Mouse (Mus musculus) heart, embryonic 13.5 days (tissue): ENCODE measurements at regions not wholly inside any gene's neighbourhood (a gene's known extent, or its start where the extent isn't known, plus 50 kb on each side); places are given as distances from the start of the nearest gene placed in this dataset.

Source experiments
- ATAC-seq: fragments of 200-750 bp; cut with Nextera tagmentation; 2 replicates; pipeline ENCODE4 v1.8.0; 2017; ENCODE audit warnings: moderate TSS enrichment; ENCODE audit not compliant: insufficient number of reproducible peaks, low FRiP score, low TSS enrichment; ENCODE audit errors: extremely low read depth
- H3K27ac ChIP-seq: fragments of 300-500 bp; sonication (generic); replicated peaks from 2 replicates; pipeline ENCODE4 v1.5.1; 2015; ENCODE audit warnings: moderate library complexity, mild to moderate bottlenecking, inconsistent platforms
- H3K27me3 ChIP-seq: fragments of 300-500 bp; sonication (generic); replicated peaks from 2 replicates; pipeline ENCODE4 v1.6.1; 2015; ENCODE audit warnings: mild to moderate bottlenecking, inconsistent platforms
- H3K36me3 ChIP-seq: fragments of 300-500 bp; sonication (generic); 2 replicates; pipeline ENCODE4 v1.6.1; 2015; ENCODE audit warnings: mild to moderate bottlenecking, inconsistent platforms
- H3K4me1 ChIP-seq: fragments of 300-500 bp; sonication (generic); 2 replicates; pipeline ENCODE4 v1.6.1; 2015; ENCODE audit warnings: inconsistent platforms
- H3K4me2 ChIP-seq: fragments of 300-500 bp; sonication (generic); 2 replicates; pipeline ENCODE4 v1.6.1; 2015; ENCODE audit warnings: inconsistent platforms, mild to moderate bottlenecking, moderate library complexity
- H3K4me3 ChIP-seq: fragments of 300-500 bp; sonication (generic); 2 replicates; pipeline ENCODE4 v1.5.1; 2015; ENCODE audit warnings: moderate library complexity, mild to moderate bottlenecking, inconsistent platforms
- H3K9ac ChIP-seq: fragments of 300-500 bp; sonication (generic); 2 replicates; pipeline ENCODE4 v1.6.1; 2015; ENCODE audit warnings: inconsistent platforms, mild to moderate bottlenecking, moderate library complexity
- H3K9me3 ChIP-seq: fragments of 300-500 bp; sonication (generic); 2 replicates; pipeline ENCODE4 v1.6.1; 2016; ENCODE audit warnings: inconsistent platforms
- WGBS: fragments of 180-500 bp; shearing (Covaris S2); methylation state at CpG from one replicate; pipeline ENCODE4 v1.1.7; 2015; ENCODE audit warnings: mixed read lengths; 5-methylcytosine and 5-hydroxymethylcytosine counted together

DNA sequence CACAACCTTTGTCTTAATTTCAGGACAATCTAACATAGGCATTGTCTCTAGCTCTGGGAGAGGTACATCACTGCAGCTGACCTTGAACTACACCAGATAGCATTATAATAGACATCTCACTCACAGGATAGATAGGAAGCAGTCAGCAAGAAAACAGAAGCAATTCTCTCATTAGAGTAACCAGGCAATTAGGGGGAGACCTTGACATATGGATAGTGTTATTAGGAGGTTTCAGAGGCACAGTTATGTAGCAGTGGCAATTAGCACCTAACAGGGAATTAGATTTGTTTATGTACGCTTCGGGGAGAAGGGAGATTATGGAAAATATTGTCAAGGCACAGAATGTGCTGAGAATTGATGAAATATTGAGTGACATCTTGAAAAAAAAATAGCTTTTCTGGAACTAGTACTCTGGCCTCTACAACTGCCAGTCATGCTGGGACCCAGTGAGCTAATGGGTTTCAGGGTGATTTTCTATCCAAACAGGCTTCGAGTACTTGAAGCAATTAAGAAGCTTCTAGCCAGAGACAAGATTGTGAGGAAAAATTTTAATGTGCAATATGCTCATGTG, 216.8 kb upstream of the Aco1 start:
- Histone ChIP-seq H3K4me3 (no peak overlapping the region), H3K27ac (no peak overlapping the region), H3K9ac (no peak overlapping the region), H3K27me3 (no peaks in the 10 kb centered on the region), H3K36me3 (no peaks in the 10 kb centered on the region), H3K4me2 (no peak overlapping the region), H3K4me1 (no peaks in the 10 kb centered on the region), H3K9me3 (no peaks in the 10 kb centered on the region)
- no peak for ATAC-seq
- 75% methylated on average over 3 of the region's 3 CpGs for WGBS

DNA sequence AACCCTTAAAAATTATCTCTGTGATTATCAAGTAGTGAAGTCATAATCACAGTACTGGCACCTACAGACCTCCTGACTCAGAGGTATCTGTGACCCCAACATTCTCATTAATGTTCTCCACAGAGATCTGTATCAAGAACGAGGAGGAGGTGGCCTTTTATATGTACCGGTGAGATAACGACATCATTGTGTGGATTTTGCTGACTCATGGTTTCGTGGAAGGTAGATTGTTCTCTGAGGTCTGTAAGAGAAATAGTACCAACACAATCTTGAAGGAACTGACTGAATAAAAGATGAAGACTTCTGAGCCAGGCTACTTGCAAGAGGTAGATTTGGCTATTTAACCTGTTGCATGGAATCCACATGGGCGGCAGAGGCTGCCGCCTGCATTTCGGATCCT, 216.3 kb upstream of the Aco1 start:
- H3K4me2 ChIP-seq: no peak overlapping the region
- H3K4me3 ChIP-seq: no peak overlapping the region
- H3K27me3 ChIP-seq: no peaks in the 10 kb centered on the region
- no peaks in the 10 kb centered on the region for H3K36me3 ChIP-seq
- no peak overlapping the region for H3K27ac ChIP-seq
- ATAC-seq: no peak
- no peaks in the 10 kb centered on the region for H3K4me1 ChIP-seq
- 85% methylated on average over 7 of the region's 7 CpGs for WGBS
- H3K9me3 ChIP-seq: no peaks in the 10 kb centered on the region
- H3K9ac ChIP-seq: no peak overlapping the region

DNA sequence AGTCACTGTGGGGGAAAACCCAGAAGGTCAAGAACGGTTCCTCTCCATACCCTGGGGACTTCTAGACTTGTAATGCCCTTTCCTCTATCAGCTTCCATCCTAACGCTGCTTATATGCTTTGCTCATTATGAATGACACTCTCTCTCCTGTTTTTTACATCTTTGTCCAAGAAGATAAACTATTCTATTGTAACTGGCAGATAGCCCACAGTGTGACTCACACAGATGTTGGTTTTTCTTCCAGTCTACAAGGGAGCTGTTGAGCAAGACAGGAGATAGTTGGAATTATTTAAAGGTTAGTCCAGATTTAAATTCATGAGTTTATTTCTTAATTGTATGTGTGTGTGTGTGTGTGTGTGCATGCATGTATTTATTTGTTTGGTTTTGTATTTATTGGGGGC, 214.4 kb upstream of the Aco1 start:
- H3K4me3 ChIP-seq: no peak overlapping the region
- no peak overlapping the region for H3K27ac ChIP-seq
- H3K4me2 ChIP-seq: no peak overlapping the region
- H3K4me1 ChIP-seq: no peaks in the 10 kb centered on the region
- no peak for ATAC-seq
- 70% methylated on average over 2 of the region's 2 CpGs for WGBS
- no peaks in the 10 kb centered on the region for H3K9me3 ChIP-seq
- H3K27me3 ChIP-seq: no peaks in the 10 kb centered on the region
- H3K9ac ChIP-seq: no peak overlapping the region
- no peaks in the 10 kb centered on the region for H3K36me3 ChIP-seq

DNA sequence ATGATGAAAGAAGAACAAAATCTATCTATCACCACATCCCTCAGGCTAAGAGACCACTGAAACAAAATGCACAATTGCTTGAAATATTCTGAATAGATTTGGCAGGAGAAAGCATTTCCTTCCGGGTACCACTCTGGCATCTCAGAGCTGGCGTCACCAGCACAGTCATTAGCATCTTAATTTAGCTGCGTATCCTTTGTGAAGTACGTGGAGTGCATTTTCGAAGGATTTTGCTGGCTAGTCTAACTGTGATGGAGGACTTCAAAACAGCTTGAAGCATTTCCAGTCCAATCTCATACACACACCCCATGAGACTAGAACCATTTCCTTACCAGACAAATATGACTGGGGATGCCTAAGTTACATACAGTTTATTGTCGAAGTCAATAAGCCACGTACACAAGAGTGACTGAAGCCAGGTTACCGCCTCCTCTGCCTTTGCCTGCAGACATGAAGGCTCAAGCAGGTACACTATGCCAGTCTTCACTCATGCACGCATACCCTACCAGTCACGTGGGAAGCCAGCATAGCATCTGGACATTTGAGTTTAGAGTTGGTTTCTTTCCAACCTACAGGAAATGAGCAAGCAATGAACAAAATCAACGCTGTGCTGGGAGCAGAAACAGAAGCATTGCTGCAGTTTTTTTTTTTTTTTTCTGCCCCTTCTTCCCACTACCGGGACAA, 208.7 kb upstream of the Aco1 start:
- ATAC-seq: no peak
- 79% methylated on average over 12 of the region's 12 CpGs for WGBS
- H3K4me3 ChIP-seq: no peak overlapping the region
- H3K27me3 ChIP-seq: no peaks in the 10 kb centered on the region
- H3K27ac ChIP-seq: no peak overlapping the region
- no peak overlapping the region for H3K9ac ChIP-seq
- H3K4me1 ChIP-seq: no peaks in the 10 kb centered on the region
- H3K9me3 ChIP-seq: no peaks in the 10 kb centered on the region
- no peak overlapping the region for H3K4me2 ChIP-seq
- no peaks in the 10 kb centered on the region for H3K36me3 ChIP-seq

DNA sequence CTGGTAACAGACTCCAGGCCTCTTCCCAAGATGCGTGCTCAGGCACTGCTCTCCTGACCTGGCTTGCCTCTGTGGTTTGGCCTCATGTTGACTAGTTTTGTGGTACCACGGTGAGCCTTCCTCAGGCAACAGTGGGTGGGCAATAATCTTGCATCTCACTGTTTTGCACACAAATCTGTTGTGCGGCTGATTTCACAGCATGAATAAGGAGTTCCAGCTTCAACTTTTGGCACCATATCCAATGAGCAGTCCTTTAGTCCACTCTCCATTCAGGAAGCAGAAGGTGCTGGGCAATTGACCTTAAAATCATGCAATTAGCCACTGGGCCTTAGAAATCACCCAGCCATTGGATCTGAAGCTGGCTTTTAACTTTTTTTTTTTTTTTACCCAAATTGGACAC, 184.2 kb upstream of the Aco1 start:
- H3K9me3 ChIP-seq: 0 out of 2 replicates have a peak, but pooled peaks cover 4% of the 10 kb centered on the region
- no peaks in the 10 kb centered on the region for H3K36me3 ChIP-seq

DNA sequence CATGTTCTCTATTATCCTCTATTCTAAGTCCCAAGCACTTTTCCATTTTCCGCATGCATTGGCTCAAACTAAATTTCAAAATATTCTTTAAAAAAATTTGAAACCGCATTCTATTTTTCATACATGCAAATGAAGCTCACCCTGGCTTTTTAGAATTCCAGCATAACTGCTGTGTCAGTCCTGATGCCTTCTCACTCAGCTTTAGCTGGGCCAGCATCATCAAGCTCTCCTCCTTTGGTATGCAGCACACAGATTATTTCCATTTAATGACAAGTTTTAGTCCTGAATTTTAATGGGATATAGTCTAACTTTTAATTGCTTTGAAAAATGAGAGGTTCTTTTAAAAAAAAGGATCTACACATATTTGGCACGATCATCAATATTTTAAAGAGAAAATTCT, 174.9 kb upstream of the Aco1 start:
- no peaks in the 10 kb centered on the region for H3K36me3 ChIP-seq
- H3K9me3 ChIP-seq: no peaks in the 10 kb centered on the region
- H3K4me2 ChIP-seq: no peak overlapping the region
- H3K27me3 ChIP-seq: no peaks in the 10 kb centered on the region
- no peak overlapping the region for H3K27ac ChIP-seq
- no peaks in the 10 kb centered on the region for H3K4me1 ChIP-seq
- 75% methylated on average over 3 of the region's 3 CpGs for WGBS
- no peak for ATAC-seq
- no peak overlapping the region for H3K4me3 ChIP-seq
- H3K9ac ChIP-seq: no peak overlapping the region

More for the DNA sequence above, 184.2 kb upstream of the Aco1 start:
- Histone ChIP-seq H3K9ac (no peak overlapping the region), H3K27me3 (no peaks in the 10 kb centered on the region), H3K4me2 (no peak overlapping the region), H3K4me3 (no peak overlapping the region), H3K4me1 (no peaks in the 10 kb centered on the region), H3K27ac (no peak overlapping the region)
- ATAC-seq: no peak
- WGBS: 85% methylated on average over 3 of the region's 3 CpGs

DNA sequence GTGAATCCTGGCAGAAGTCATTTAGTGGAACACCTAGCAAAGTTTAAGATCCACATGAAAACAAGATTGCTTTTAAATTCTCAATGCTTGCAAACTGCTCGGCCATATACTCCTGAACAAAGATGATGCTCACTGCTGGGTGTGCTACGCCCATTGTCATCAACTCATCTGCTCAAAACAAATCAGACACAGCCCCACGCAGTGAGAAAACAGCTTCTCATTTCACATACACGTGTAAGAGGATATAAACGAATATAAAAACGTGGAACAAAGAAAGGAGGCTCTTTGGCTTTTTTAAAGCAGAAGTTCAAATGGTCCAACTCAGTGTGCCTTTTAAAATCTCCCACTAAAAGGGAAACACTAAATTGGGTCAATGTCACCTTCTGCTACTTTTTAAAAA, 151.5 kb upstream of the Aco1 start:
- H3K4me1 ChIP-seq: no peaks in the 10 kb centered on the region
- H3K9me3 ChIP-seq: peaks cover 6% of the 10 kb centered on the region; the same call in 1 of the 2 replicates
- no peak overlapping the region for H3K27ac ChIP-seq
- H3K9ac ChIP-seq: no peak overlapping the region
- WGBS: 57% methylated on average over 6 of the region's 6 CpGs
- H3K4me2 ChIP-seq: no peak overlapping the region
- no peak overlapping the region for H3K4me3 ChIP-seq
- no peak for ATAC-seq
- no peaks in the 10 kb centered on the region for H3K36me3 ChIP-seq
- H3K27me3 ChIP-seq: no peaks in the 10 kb centered on the region

DNA sequence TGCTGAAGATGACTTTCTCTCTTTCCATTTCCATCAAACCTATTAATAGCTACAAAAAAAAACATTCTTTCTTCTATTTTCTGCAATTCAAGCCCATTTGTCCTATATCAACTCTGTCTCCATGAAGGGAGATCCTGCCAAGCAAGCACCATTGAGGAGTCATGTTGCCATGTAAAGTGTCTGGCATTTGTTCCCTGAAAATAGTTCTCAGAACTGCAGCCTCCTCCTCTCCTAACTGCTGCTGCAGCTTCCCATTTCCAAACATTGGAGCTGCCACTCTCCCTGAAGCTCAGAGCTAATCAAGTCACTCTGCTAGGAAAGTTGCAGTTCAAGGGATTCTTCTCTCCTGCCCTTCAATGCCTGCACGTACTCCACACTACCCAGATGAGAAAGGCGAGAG, 151.0 kb upstream of the Aco1 start:
- ATAC-seq: no peak
- no peak overlapping the region for H3K4me3 ChIP-seq
- 79% methylated on average over 2 of the region's 2 CpGs for WGBS

DNA sequence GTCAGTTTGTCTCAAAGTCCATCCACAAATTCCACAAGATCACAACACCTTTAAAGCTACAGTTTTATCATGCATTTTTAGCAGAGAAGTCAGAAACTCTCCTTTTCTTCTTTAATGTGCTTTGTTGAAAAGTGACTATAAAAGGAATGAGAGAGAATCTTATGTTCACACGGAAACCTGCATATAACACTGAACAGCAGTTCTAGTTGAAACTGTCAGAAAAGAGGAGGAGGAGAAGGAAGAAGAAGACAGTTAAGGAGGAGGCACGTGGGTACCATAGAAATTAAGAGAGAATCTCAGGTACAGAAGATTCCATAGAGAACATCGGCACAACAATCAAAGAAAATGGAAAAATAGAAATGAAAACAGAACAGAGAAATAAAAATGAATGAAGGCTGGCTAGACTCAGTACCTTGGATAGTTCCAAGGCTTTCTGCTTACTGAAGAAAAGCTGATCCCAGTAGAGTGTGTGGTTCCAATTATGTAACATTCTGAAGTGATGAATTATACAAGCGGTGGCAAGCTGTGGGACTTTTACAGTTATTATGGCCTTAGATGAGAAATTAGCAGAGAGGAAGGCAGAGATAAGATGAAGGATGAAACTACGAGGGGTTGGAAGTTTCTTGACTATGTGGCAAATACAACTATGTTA, 144.0 kb upstream of the Aco1 start:
- no peak for ATAC-seq
- Histone ChIP-seq H3K4me2 (no peak overlapping the region), H3K9ac (no peak overlapping the region), H3K27ac (no peak overlapping the region), H3K36me3 (no peaks in the 10 kb centered on the region), H3K9me3 (peaks cover 9% of the 10 kb centered on the region; the same call in 1 of the 2 replicates), H3K4me1 (no peaks in the 10 kb centered on the region), H3K4me3 (no peak overlapping the region), H3K27me3 (no peaks in the 10 kb centered on the region)
- 61% methylated on average over 5 of the region's 5 CpGs for WGBS

More for the DNA sequence above, 151.0 kb upstream of the Aco1 start:
- Histone ChIP-seq H3K9me3 (peaks cover 6% of the 10 kb centered on the region; the same call in 1 of the 2 replicates), H3K9ac (no peak overlapping the region), H3K27me3 (no peaks in the 10 kb centered on the region), H3K4me2 (no peak overlapping the region), H3K27ac (no peak overlapping the region), H3K36me3 (no peaks in the 10 kb centered on the region), H3K4me1 (no peaks in the 10 kb centered on the region)

DNA sequence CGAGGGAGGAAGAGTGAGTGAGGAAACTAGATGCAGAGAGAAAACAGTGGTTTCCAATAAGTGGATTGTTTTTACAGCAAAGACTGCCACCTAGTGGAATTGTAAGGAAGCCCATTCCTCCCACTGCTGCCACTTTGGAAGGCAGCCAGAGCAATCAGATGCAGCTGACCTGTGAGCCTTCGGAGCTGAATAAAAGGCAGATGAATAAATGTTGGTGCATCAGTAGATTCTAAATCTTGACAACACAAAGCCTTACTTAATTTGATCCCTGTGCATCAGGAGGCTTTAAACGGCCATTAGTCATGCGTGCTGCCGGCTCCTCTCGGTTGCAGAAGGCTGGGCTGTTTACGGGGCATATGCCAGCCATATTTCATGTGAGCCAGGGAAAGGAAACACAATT, 128.2 kb upstream of the Aco1 start:
- Histone ChIP-seq H3K4me1 (peaks cover 10% of the 10 kb centered on the region), H3K4me2 (no peak overlapping the region), H3K36me3 (no peaks in the 10 kb centered on the region), H3K27me3 (no peaks in the 10 kb centered on the region), H3K9me3 (no peaks in the 10 kb centered on the region), H3K9ac (no peak overlapping the region), H3K4me3 (no peak overlapping the region), H3K27ac (no peak overlapping the region)
- 62% methylated on average over 7 of the region's 7 CpGs for WGBS
- ATAC-seq: no peak

DNA sequence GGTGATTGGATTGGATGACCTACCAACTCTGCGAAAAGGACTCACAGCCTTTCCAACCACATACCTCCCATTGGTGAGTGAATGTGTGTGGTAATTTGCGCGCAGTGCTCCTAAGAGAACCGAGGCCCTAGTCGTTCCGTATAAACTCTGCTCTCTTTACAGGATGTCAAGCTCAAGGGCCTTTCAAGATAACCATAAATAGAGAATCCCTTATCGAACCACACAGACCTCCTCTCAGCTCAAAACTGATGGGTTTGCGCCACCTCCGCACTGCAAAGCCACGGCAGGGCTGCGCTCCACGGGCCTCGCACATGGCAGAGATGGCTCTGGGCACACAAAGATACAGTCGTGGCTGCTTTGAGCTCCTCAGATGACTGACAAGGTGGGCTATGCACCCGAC, 126.0 kb upstream of the Aco1 start:
- H3K9me3 ChIP-seq: no peaks in the 10 kb centered on the region
- peaks cover 10% of the 10 kb centered on the region for H3K4me1 ChIP-seq
- H3K27me3 ChIP-seq: no peaks in the 10 kb centered on the region
- H3K4me2 ChIP-seq: peak overlapping the region; percentile 58
- H3K27ac ChIP-seq: no peak overlapping the region
- peak overlapping the region; percentile 8; the same call in 1 of the 2 replicates for H3K4me3 ChIP-seq
- WGBS: 46% methylated on average over 15 of the region's 15 CpGs
- no peak overlapping the region for H3K9ac ChIP-seq
- no peaks in the 10 kb centered on the region for H3K36me3 ChIP-seq
- no peak for ATAC-seq

DNA sequence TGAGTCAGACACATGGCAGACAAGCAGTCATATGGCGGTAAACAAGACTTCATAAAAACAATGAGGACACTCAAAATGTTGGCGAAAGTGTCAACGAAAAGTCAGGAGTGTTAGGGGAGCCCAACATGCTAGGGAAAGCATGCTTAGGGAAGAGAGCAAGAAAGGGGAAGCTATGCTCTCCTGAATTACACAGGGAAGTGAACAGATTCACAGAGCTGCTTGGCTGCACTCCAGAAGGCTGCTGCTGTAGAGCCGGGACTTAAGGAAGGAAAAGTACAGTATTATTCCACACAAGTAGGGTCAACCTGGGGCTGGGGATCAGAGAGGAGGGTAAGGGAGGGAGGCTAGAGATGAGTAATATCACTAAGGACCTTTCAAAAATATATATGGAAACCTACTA, 124.7 kb upstream of the Aco1 start:
- Histone ChIP-seq H3K4me1 (peaks cover 10% of the 10 kb centered on the region), H3K9me3 (no peaks in the 10 kb centered on the region), H3K9ac (no peak overlapping the region), H3K4me2 (no peak overlapping the region), H3K27me3 (no peaks in the 10 kb centered on the region), H3K36me3 (no peaks in the 10 kb centered on the region), H3K27ac (no peak overlapping the region), H3K4me3 (no peak overlapping the region)
- WGBS: 63% methylated on average over 4 of the region's 4 CpGs
- no peak for ATAC-seq
